Mouse (Mus musculus): ENCODE data around the gene Ak4. TPM values are rescaled to one million over a fixed set of nuclear protein-coding genes. Genes with fewer than 3 reads are reported as not detected.
"Not testable (repeated sequence)": the region's sequence is repeated elsewhere in the genome, so short reads cannot be mapped to it uniquely, and the experiment has no call there.

The Ak4 gene
- polyA plus RNA-seq, 1 experiment from 2014 or later: 7.9 TPM

DNA sequence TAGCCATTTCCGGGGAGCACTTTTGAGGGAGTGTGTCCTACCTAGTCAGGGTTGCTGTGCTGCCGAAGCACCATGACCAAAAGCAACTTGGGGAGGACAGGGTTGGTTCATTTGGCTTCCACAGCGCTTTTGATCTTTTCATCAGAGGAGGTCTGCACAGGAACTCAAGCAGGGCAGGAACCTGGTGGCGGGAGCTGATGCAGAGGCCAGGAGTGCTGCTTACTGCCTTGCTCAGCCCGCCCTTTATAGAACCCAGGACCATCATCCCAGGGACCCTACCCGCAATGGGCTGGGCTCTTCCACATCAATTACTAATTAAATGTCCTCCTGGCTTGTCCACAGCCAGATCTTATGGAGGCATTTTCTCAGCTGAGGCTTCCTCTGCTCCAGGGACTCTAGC is 7.5 kb downstream of the Ak4 start:
- WGBS: 91% methylated on average over 6 of the region's 6 CpGs
- Histone ChIP-seq H3K27me3 (no peaks in the 10 kb centered on the region), H3K4me1 (replicated peaks) (no peaks in the 10 kb centered on the region), H3K9me3 (no peaks in the 10 kb centered on the region), H3K9ac (no peak overlapping the region), H3K36me3 (no peaks in the 10 kb centered on the region), H3K4me2 (no peak overlapping the region), H3K4me3 (no peak overlapping the region), H3K27ac (no peak overlapping the region)
- no peak for ATAC-seq (ENCODE audit: low FRiP score)

- no peak overlapping the region for H3K9ac ChIP-seq
- H3K4me2 ChIP-seq: no peak overlapping the region
- 87% methylated on average over 11 of the region's 11 CpGs for WGBS
- H3K27me3 ChIP-seq: no peaks in the 10 kb centered on the region
- ATAC-seq (ENCODE audit: low FRiP score): no peak
- no peak overlapping the region for H3K27ac ChIP-seq
- no peaks in the 10 kb centered on the region for H3K4me1 ChIP-seq (replicated peaks)
- H3K9me3 ChIP-seq: no peaks in the 10 kb centered on the region
- H3K36me3 ChIP-seq: no peaks in the 10 kb centered on the region
- H3K4me3 ChIP-seq: no peak overlapping the region
These were observed 9.0 kb downstream of the Ak4 start for GRCm38 (mm10) chr4:101427886-101428680.

DNA sequence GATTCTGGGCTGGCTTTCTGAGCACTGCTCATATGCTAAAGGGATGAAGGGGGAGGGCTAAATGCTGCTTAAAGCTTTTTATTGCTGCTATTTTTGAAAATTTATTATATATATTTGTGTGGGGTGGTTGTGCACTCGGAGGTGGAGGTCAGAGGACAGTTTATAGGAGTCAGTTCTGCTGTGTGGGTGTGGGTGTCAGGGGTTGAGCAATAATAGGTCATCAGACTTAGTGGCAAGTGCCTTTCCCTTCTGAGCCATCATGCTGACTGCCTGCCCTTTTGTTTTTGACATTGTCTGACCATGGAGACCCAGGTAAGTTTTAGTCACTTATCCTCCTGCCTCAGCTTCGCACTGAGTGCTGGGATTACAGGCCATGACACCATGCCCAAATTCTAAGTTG is 10.0 kb downstream of the Ak4 start:
- Histone ChIP-seq H3K4me3 (no peak overlapping the region), H3K9me3 (no peaks in the 10 kb centered on the region), H3K27me3 (no peaks in the 10 kb centered on the region), H3K27ac (no peak overlapping the region), H3K4me2 (no peak overlapping the region), H3K36me3 (no peaks in the 10 kb centered on the region), H3K4me1 (replicated peaks) (no peaks in the 10 kb centered on the region), H3K9ac (no peak overlapping the region)
- ATAC-seq (ENCODE audit: low FRiP score): no peak
- 91% methylated on average over 2 of the region's 2 CpGs for WGBS

DNA sequence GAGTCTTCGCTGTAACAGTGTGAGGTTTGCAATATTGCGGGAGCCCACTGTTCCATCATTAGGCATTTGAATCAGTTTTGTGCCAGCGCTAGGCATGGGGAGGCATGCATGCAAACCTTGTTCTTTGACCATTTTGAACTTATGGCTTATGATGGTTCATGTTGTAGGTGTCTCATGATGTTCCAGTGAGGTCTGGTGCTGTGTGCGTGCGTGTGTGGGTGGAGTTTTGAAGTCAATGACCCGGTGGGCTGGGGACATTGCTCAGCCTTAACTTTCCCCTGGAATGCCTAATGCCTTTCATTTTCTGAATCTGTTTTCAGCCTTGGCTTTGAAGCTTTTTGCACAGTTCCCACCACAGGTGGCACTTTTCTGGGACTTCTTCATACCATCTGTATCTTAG is 10.9 kb downstream of the Ak4 start:
- H3K9me3 ChIP-seq: no peaks in the 10 kb centered on the region
- H3K27me3 ChIP-seq: no peaks in the 10 kb centered on the region
- 97% methylated on average over 6 of the region's 6 CpGs for WGBS
- no peaks in the 10 kb centered on the region for H3K36me3 ChIP-seq
- H3K4me3 ChIP-seq: no peak overlapping the region
- H3K27ac ChIP-seq: no peak overlapping the region
- H3K4me2 ChIP-seq: no peak overlapping the region
- no peak for ATAC-seq (ENCODE audit: low FRiP score)
- H3K9ac ChIP-seq: no peak overlapping the region
- H3K4me1 ChIP-seq (replicated peaks): no peaks in the 10 kb centered on the region

DNA sequence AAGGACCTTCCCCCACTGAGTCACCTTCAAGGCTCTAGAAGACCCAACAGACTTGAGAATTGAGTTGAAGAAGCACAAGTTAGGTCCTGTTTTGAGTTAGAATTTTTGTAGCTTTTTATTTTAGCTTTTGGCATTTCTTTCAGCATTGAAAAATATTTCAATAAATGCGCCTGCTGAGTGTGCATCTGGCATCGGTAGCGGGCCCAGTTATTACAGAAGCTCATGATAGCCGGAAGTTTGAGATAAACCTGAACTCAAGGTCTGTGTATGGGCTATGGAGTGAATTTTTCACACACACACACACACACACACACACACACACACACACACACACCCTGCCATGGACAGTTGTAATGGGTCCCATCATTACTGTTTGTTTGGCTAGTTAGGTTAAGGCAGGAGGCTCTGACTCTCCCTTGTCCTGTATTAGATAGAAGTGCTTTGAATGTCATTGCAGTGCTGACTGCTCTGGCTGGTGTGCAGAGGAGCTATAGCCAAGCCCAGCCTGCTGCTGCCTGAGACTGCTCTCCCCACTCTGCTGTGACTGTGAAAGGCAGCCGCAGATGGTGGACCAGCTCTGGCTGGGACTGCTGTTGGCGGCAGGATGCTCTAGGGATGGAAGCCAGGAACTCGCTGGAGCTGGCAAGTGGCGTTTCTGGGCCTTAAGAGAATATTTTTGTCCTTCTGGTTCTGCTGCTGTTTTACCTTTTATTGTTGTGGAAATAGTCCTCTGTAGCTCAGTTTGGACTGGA is 17.9 kb downstream of the Ak4 start:
- H3K27me3 ChIP-seq: no peaks in the 10 kb centered on the region
- H3K4me2 ChIP-seq: no peak overlapping the region
- H3K4me3 ChIP-seq: no peak overlapping the region
- no peaks in the 10 kb centered on the region for H3K9me3 ChIP-seq
- 84% methylated on average over 8 of the region's 8 CpGs for WGBS
- H3K36me3 ChIP-seq: no peaks in the 10 kb centered on the region
- no peak overlapping the region for H3K9ac ChIP-seq
- 0 out of 2 replicates have a peak overlapping the region, but pooled peaks have one; percentile 18 for H3K27ac ChIP-seq
- ATAC-seq (ENCODE audit: low FRiP score): 0 out of 2 replicates have a peak, but pooled peaks have one; percentile 47
- no peaks in the 10 kb centered on the region; the same call in 1 of the 2 replicates for H3K4me1 ChIP-seq (replicated peaks)

GRCm38 (mm10) chr4:101438271-101438670 is 19.2 kb downstream of the Ak4 start:
- H3K27me3 ChIP-seq: no peaks in the 10 kb centered on the region
- H3K4me1 ChIP-seq (replicated peaks): no peaks in the 10 kb centered on the region; the same call in 1 of the 2 replicates
- H3K9ac ChIP-seq: no peak overlapping the region
- H3K4me3 ChIP-seq: no peak overlapping the region
- H3K27ac ChIP-seq: no peak overlapping the region
- 85% methylated on average over 8 of the region's 8 CpGs for WGBS
- no peak overlapping the region for H3K4me2 ChIP-seq
- no peaks in the 10 kb centered on the region for H3K36me3 ChIP-seq
- ATAC-seq (ENCODE audit: low FRiP score): no peak
- no peaks in the 10 kb centered on the region for H3K9me3 ChIP-seq

GRCm38 (mm10) chr4:101439738-101440389 is 20.8 kb downstream of the Ak4 start:
- ATAC-seq (ENCODE audit: low FRiP score): peak; percentile 46; the same call in 1 of the 2 replicates
- H3K9me3 ChIP-seq: no peaks in the 10 kb centered on the region
- no peaks in the 10 kb centered on the region; the same call in 1 of the 2 replicates for H3K4me1 ChIP-seq (replicated peaks)
- peak overlapping the region; percentile 6; the same call in 1 of the 2 replicates for H3K27ac ChIP-seq
- H3K4me2 ChIP-seq: no peak overlapping the region
- no peak overlapping the region for H3K4me3 ChIP-seq
- H3K27me3 ChIP-seq: no peaks in the 10 kb centered on the region
- H3K36me3 ChIP-seq: no peaks in the 10 kb centered on the region
- no peak overlapping the region for H3K9ac ChIP-seq
- 65% methylated on average over 13 of the region's 13 CpGs for WGBS

DNA sequence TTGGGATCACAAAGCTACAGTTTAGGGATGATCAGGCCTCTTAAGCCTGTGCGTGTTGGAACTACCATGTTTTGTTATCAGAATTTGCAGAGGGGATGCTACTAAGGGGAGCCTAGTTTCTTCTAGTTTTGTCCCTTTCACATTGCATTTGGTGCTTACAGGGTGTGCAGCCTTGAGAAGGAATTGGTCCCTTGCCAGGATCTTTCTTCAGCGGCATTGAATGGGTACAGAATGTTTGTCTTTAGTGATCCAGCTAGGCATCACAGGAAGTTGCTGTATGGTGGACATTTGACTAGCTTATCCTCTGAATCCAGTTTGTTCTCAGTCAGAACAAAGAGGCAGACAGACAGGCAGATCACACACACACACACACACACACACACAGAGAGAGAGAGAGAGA is 23.7 kb downstream of the Ak4 start:
- H3K4me1 ChIP-seq (replicated peaks): no peaks in the 10 kb centered on the region; the same call in 1 of the 2 replicates
- no peak overlapping the region for H3K4me3 ChIP-seq
- no peak overlapping the region for H3K27ac ChIP-seq
- no peaks in the 10 kb centered on the region for H3K9me3 ChIP-seq
- H3K36me3 ChIP-seq: no peaks in the 10 kb centered on the region
- WGBS: 74% methylated on average over 2 of the region's 2 CpGs
- ATAC-seq (ENCODE audit: low FRiP score): no peak
- no peak overlapping the region for H3K9ac ChIP-seq
- no peak overlapping the region for H3K4me2 ChIP-seq
- H3K27me3 ChIP-seq: no peaks in the 10 kb centered on the region

GRCm38 (mm10) chr4:101443419-101443991 is 24.4 kb downstream of the Ak4 start:
- Histone ChIP-seq H3K27me3 (no peaks in the 10 kb centered on the region), H3K27ac (no peak overlapping the region), H3K9me3 (no peaks in the 10 kb centered on the region), H3K4me2 (no peak overlapping the region), H3K4me3 (no peak overlapping the region), H3K4me1 (replicated peaks) (no peaks in the 10 kb centered on the region; the same call in 1 of the 2 replicates), H3K36me3 (no peaks in the 10 kb centered on the region), H3K9ac (no peak overlapping the region)
- 83% methylated on average over 7 of the region's 7 CpGs for WGBS
- ATAC-seq (ENCODE audit: low FRiP score): no peak

DNA sequence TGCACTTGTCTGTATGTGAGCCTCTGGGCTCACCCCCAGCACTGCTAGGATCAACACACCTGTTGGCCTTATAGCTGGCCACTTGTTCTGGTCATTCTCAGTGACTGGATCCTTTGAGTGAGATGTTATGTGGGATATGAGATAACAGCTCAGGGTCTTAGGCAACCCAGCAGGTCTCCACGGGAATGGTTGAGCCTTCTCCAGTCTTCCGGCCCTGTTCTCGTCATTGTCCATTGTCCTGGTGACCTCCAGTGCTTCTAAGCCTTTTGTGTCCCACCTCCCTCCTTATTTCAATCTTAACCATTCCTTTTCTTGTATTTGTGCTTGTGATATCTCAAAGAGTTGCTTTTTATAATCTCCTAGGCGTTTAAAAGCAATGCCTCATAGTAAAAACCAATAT is 26.6 kb downstream of the Ak4 start:
- no peaks in the 10 kb centered on the region for H3K36me3 ChIP-seq
- no peak overlapping the region for H3K4me2 ChIP-seq
- WGBS: 78% methylated on average over 4 of the region's 4 CpGs
- H3K9me3 ChIP-seq: no peaks in the 10 kb centered on the region
- no peaks in the 10 kb centered on the region for H3K27me3 ChIP-seq
- ATAC-seq (ENCODE audit: low FRiP score): no peak
- no peak overlapping the region for H3K27ac ChIP-seq
- H3K9ac ChIP-seq: no peak overlapping the region
- H3K4me1 ChIP-seq (replicated peaks): no peaks in the 10 kb centered on the region
- H3K4me3 ChIP-seq: no peak overlapping the region

GRCm38 (mm10) chr4:101446606-101447005 is 27.5 kb downstream of the Ak4 start:
- not testable (repeated sequence) for H3K27me3 ChIP-seq; H3K36me3 ChIP-seq; H3K9ac ChIP-seq; H3K4me1 ChIP-seq (replicated peaks); H3K27ac ChIP-seq; ATAC-seq (ENCODE audit: low FRiP score); H3K9me3 ChIP-seq; H3K4me2 ChIP-seq; H3K4me3 ChIP-seq
- WGBS: 94% methylated on average over 9 of the region's 9 CpGs

GRCm38 (mm10) chr4:101448701-101449100 is 29.6 kb downstream of the Ak4 start:
- 91% methylated on average over 8 of the region's 8 CpGs for WGBS
- Histone ChIP-seq H3K27ac (no peak overlapping the region), H3K27me3 (no peaks in the 10 kb centered on the region), H3K4me2 (no peak overlapping the region), H3K4me3 (no peak overlapping the region), H3K36me3 (no peaks in the 10 kb centered on the region), H3K4me1 (replicated peaks) (no peaks in the 10 kb centered on the region), H3K9ac (no peak overlapping the region), H3K9me3 (no peaks in the 10 kb centered on the region)
- no peak for ATAC-seq (ENCODE audit: low FRiP score)

All from hindbrain, embryonic 13.5 days (tissue).